Comparison of ENCODE assay signal across 22 mouse cellular contexts in the genomic region with DNA sequence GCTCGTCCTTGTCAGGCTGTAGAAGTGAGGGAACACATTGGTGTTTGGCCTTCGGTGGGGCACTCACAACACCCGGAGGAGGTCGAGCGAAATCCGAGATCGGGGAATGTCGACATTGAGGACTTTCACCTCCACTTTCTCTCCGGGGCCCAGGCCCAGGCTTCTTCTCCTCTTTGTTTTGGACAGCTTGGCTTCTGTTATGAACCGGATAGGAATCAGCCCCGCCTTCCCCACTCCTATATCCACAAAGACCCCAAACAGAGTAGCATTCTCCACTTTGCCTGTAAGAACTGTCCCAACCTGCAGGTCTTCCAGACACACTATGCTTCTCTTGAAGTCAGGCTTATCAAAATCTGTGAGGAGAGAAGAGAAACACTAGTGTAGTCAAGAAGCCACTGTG.
"Had no signal": no experiment of that assay in that cellular context is flagged by ENCODE, and none has a peak within 500 bp of the region (broad histone marks: within the 10 kb centered on the region; RNA-seq: fewer than 3 reads in every experiment).

No protein-coding gene starts in this region.

- H3K27ac ChIP-seq: heart, embryonic 10.5 days; hindbrain, embryonic 13.5 days; hindbrain, embryonic 15.5 days; hindbrain, postnatal 0 days; limb, embryonic 13.5 days; limb, embryonic 15.5 days; liver, embryonic 12.5 days; liver, embryonic 14.5 days had no signal

- H3K4me1 ChIP-seq: hindbrain, embryonic 13.5 days; hindbrain, embryonic 15.5 days had no signal

- DNase-seq: gastrocnemius, postnatal 14 days; gastrocnemius, postnatal 36 days; heart, adult 18-20 months; heart, postnatal 14 days; heart, postnatal 36 days; kidney, adult 11 months; kidney, adult 8-10 months; kidney, postnatal 10 days; kidney, postnatal 25 days; layer of hippocampus, adult 9-11 months; layer of hippocampus, postnatal 36 days; left cerebral cortex, postnatal 4 days had no signal

- H3K4me3 ChIP-seq: heart, embryonic 10.5 days; heart, embryonic 12.5 days; hindbrain, embryonic 13.5 days; hindbrain, embryonic 15.5 days; limb, embryonic 13.5 days; limb, embryonic 15.5 days; liver, embryonic 12.5 days had no signal

- H3K36me3 ChIP-seq: hindbrain, embryonic 15.5 days had no signal

- H3K4me2 ChIP-seq: heart, embryonic 12.5 days; hindbrain, embryonic 13.5 days; hindbrain, embryonic 15.5 days; limb, embryonic 13.5 days; limb, embryonic 15.5 days; liver, embryonic 12.5 days had no signal

- H3K9ac ChIP-seq: heart, embryonic 12.5 days; hindbrain, embryonic 13.5 days; hindbrain, embryonic 15.5 days; limb, embryonic 13.5 days; limb, embryonic 15.5 days; liver, embryonic 12.5 days; liver, embryonic 14.5 days had no signal

- ATAC-seq: hindbrain, postnatal 0 days; intestine, embryonic 16.5 days; liver, embryonic 12.5 days had no signal

- H3K27me3 ChIP-seq: heart, embryonic 12.5 days; hindbrain, embryonic 13.5 days; hindbrain, embryonic 15.5 days; limb, embryonic 13.5 days; limb, embryonic 15.5 days; liver, embryonic 12.5 days had no signal

- H3K9me3 ChIP-seq: heart, embryonic 10.5 days; heart, embryonic 12.5 days; hindbrain, embryonic 15.5 days; limb, embryonic 15.5 days; liver, embryonic 12.5 days had no signal
